Mouse (Mus musculus): ENCODE measurements around the gene Serpini1. TPM values are rescaled to one million over a fixed set of nuclear protein-coding genes. Genes with fewer than 3 reads are reported as not detected.

Serpini1 gene
- polyA plus RNA-seq, 1 experiment: 1.8 TPM

DNA sequence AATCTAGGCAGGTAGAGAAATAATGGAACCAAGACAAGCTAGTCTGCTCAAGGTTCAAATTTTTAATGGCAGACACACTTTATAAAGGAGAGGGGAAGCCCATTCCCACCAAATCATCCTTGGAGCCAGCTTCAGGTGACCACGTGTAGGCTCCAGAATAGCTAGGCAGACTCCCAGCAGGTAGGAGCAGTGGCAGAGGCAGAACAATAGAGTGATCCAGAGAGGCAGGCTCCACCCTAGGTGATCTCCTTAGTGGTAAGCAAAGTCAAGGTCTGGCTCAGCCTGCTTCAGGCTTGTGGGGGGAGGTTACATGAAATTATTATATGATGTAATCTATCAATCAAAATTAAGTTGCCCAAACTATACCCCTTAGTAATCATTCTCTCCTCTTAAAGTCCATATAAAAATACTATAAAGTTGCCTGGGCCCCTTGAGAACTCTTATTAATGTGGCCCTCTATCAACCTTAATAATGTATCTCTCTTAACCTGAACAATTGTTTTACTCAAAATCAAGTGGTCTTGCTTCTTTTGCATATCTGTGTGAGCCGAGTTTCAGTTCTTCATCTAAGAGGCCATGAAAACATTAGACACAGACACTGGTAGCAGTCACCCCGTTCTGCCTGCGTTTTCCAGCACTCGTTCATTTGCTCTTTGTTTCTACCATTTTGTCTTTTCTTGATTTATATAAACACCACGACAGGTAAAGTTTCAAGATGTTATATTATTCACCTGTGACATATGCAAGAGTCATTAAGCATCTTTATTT lies 98.4 kb downstream of the Serpini1 start:
- TF ChIP-seq CTCF (IDR thresholded peaks at IDR 0.05; ENCODE audit: control insufficient read depth, insufficient read depth, insufficient replicate concordance, low read depth, low read length) (no peak), POLR2A (IDR thresholded peaks at IDR 0.05; ENCODE audit: control insufficient read depth, low read depth, low read length) (no peak)
- Histone ChIP-seq H3K27ac (ENCODE audit: control insufficient read depth, insufficient read depth, low read depth, low read length) (no peak overlapping the region), H3K4me3 (ENCODE audit: control insufficient read depth, low read depth, low read length) (no peak overlapping the region)

DNA sequence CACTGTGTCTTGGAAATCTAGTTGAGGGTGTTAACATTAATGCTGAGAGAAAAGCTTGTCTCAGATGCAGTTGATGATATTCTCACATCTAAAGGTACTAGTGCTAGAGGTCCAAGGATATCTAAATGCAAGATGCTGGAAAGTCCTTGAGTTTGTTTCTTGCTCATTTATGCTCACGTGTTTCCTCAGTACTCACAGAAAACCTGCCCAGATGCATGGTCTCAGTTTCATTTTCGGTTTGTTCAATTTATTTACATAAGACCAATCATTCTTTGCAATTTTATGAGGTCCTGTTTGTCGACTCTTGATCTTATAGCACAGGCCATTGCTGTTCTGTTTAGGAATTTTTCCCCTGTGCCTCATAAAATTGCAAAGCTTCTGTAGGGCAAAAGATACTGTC lies 109.6 kb downstream of the Serpini1 start:
- no peaks in the 10 kb centered on the region for H3K4me1 ChIP-seq (ENCODE audit: control insufficient read depth, insufficient read depth, low read length)
- H3K27me3 ChIP-seq (ENCODE audit: control insufficient read depth, insufficient read depth, low read length): no peaks in the 10 kb centered on the region
- TF ChIP-seq POLR2A (IDR thresholded peaks at IDR 0.05; ENCODE audit: control insufficient read depth, low read depth, low read length) (no peak), CTCF (IDR thresholded peaks at IDR 0.05; ENCODE audit: control insufficient read depth, insufficient read depth, insufficient replicate concordance, low read depth, low read length) (no peak)
- H3K36me3 ChIP-seq (ENCODE audit: control insufficient read depth, insufficient read depth, low read length): no peaks in the 10 kb centered on the region
- no peak overlapping the region for H3K4me3 ChIP-seq (ENCODE audit: control insufficient read depth, low read depth, low read length)
- no peak overlapping the region for H3K27ac ChIP-seq (ENCODE audit: control insufficient read depth, insufficient read depth, low read depth, low read length)

More for the DNA sequence above, 98.4 kb downstream of the Serpini1 start:
- Histone ChIP-seq H3K36me3 (ENCODE audit: control insufficient read depth, insufficient read depth, low read length) (no peaks in the 10 kb centered on the region), H3K27me3 (ENCODE audit: control insufficient read depth, insufficient read depth, low read length) (no peaks in the 10 kb centered on the region), H3K4me1 (ENCODE audit: control insufficient read depth, insufficient read depth, low read length) (no peaks in the 10 kb centered on the region)

GRCm38 (mm10) chr3:75670425-75670824 lies 113.1 kb downstream of the Serpini1 start:
- Histone ChIP-seq H3K27ac (ENCODE audit: control insufficient read depth, insufficient read depth, low read depth, low read length) (no peak overlapping the region), H3K4me1 (ENCODE audit: control insufficient read depth, insufficient read depth, low read length) (no peaks in the 10 kb centered on the region), H3K27me3 (ENCODE audit: control insufficient read depth, insufficient read depth, low read length) (no peaks in the 10 kb centered on the region), H3K4me3 (ENCODE audit: control insufficient read depth, low read depth, low read length) (no peak overlapping the region), H3K36me3 (ENCODE audit: control insufficient read depth, insufficient read depth, low read length) (no peaks in the 10 kb centered on the region)
- TF ChIP-seq POLR2A (IDR thresholded peaks at IDR 0.05; ENCODE audit: control insufficient read depth, low read depth, low read length) (no peak), CTCF (IDR thresholded peaks at IDR 0.05; ENCODE audit: control insufficient read depth, insufficient read depth, insufficient replicate concordance, low read depth, low read length) (no peak)

GRCm38 (mm10) chr3:75682881-75683280 lies 125.5 kb downstream of the Serpini1 start:
- H3K27ac ChIP-seq (ENCODE audit: control insufficient read depth, insufficient read depth, low read depth, low read length): no peak overlapping the region
- no peak overlapping the region for H3K4me3 ChIP-seq (ENCODE audit: control insufficient read depth, low read depth, low read length)
- TF ChIP-seq POLR2A (IDR thresholded peaks at IDR 0.05; ENCODE audit: control insufficient read depth, low read depth, low read length): no peak
- no peak for TF ChIP-seq CTCF (IDR thresholded peaks at IDR 0.05; ENCODE audit: control insufficient read depth, insufficient read depth, insufficient replicate concordance, low read depth, low read length)
- no peaks in the 10 kb centered on the region for H3K27me3 ChIP-seq (ENCODE audit: control insufficient read depth, insufficient read depth, low read length)
- H3K4me1 ChIP-seq (ENCODE audit: control insufficient read depth, insufficient read depth, low read length): no peaks in the 10 kb centered on the region
- no peaks in the 10 kb centered on the region for H3K36me3 ChIP-seq (ENCODE audit: control insufficient read depth, insufficient read depth, low read length)

- TF ChIP-seq CTCF (IDR thresholded peaks at IDR 0.05; ENCODE audit: control insufficient read depth, insufficient read depth, insufficient replicate concordance, low read depth, low read length) (no peak), POLR2A (IDR thresholded peaks at IDR 0.05; ENCODE audit: control insufficient read depth, low read depth, low read length) (no peak)
These were observed 129.4 kb downstream of the Serpini1 start for GRCm38 (mm10) chr3:75686775-75687174.

DNA sequence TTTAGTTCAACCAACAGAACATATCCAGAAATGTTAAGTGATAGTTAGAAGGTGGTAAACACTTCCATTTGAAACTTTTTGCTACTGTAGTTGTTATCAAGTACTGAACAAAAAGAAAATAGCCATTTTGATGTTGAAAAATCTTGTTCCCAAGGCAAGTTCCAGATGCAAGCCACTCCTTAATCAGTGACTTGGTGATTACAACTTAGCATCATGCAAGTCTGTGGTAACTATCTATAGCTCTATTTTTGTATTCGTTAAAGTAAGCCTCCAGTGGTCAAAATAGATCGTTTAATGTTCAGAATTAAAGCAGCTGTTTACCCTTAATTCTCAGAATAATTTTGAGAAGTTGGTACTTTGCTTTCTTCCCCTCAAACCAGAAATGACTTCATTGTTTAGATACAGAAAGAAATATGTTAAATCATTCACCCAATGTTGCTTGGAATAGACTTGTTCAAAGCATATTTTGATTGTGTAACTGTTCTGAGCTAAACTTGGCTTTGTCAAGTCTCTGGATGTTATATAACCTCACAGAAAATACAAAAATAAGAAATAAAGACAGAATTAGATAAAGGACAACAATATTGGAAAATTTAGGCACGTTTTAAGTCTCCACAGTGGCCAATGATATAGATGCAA lies 130.0 kb downstream of the Serpini1 start:
- H3K4me3 ChIP-seq (ENCODE audit: control insufficient read depth, low read depth, low read length): no peak overlapping the region
- TF ChIP-seq CTCF (IDR thresholded peaks at IDR 0.05; ENCODE audit: control insufficient read depth, insufficient read depth, insufficient replicate concordance, low read depth, low read length) (no peak), POLR2A (IDR thresholded peaks at IDR 0.05; ENCODE audit: control insufficient read depth, low read depth, low read length) (no peak)
- H3K27me3 ChIP-seq (ENCODE audit: control insufficient read depth, insufficient read depth, low read length): no peaks in the 10 kb centered on the region
- H3K36me3 ChIP-seq (ENCODE audit: control insufficient read depth, insufficient read depth, low read length): no peaks in the 10 kb centered on the region
- H3K27ac ChIP-seq (ENCODE audit: control insufficient read depth, insufficient read depth, low read depth, low read length): no peak overlapping the region
- no peaks in the 10 kb centered on the region for H3K4me1 ChIP-seq (ENCODE audit: control insufficient read depth, insufficient read depth, low read length)

More at GRCm38 (mm10) chr3:75686775-75687174, 129.4 kb downstream of the Serpini1 start:
- no peaks in the 10 kb centered on the region for H3K36me3 ChIP-seq (ENCODE audit: control insufficient read depth, insufficient read depth, low read length)
- no peak overlapping the region for H3K4me3 ChIP-seq (ENCODE audit: control insufficient read depth, low read depth, low read length)
- H3K27me3 ChIP-seq (ENCODE audit: control insufficient read depth, insufficient read depth, low read length): no peaks in the 10 kb centered on the region
- H3K27ac ChIP-seq (ENCODE audit: control insufficient read depth, insufficient read depth, low read depth, low read length): no peak overlapping the region
- no peaks in the 10 kb centered on the region for H3K4me1 ChIP-seq (ENCODE audit: control insufficient read depth, insufficient read depth, low read length)

DNA sequence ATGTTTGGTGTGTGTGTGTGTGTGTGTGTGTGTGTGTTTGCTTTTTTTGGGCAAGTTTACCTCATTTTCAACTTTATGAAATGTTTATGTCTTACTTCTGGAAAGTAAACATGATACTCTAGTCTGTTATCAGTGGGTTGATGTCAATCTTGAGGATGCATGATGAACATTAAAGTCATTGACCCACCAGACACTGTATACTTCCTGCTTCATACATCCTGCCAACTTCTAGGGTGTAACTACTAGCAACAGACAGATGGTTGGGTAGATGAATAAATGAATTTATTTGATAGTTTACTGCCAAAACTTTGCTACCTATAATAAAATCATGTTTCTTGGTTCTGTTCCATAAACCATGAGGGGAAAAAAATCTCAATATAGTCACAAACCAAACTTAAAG lies 133.0 kb downstream of the Serpini1 start:
- Histone ChIP-seq H3K27ac (ENCODE audit: control insufficient read depth, insufficient read depth, low read depth, low read length) (no peak overlapping the region), H3K4me1 (ENCODE audit: control insufficient read depth, insufficient read depth, low read length) (no peaks in the 10 kb centered on the region), H3K27me3 (ENCODE audit: control insufficient read depth, insufficient read depth, low read length) (no peaks in the 10 kb centered on the region), H3K36me3 (ENCODE audit: control insufficient read depth, insufficient read depth, low read length) (no peaks in the 10 kb centered on the region), H3K4me3 (ENCODE audit: control insufficient read depth, low read depth, low read length) (no peak overlapping the region)
- no peak for TF ChIP-seq POLR2A (IDR thresholded peaks at IDR 0.05; ENCODE audit: control insufficient read depth, low read depth, low read length)
- TF ChIP-seq CTCF (IDR thresholded peaks at IDR 0.05; ENCODE audit: control insufficient read depth, insufficient read depth, insufficient replicate concordance, low read depth, low read length): no peak

All from testis, adult 2 months (tissue).